Mouse (Mus musculus) c-Kit-positive CD71-positive TER-119-negative erythroid progenitor cells, embryonic 14.5 days (primary cell): ENCODE measurements at regions not wholly inside any gene's neighbourhood (a gene's known extent, or its start where the extent isn't known, plus 50 kb on each side); places are given as distances from the start of the nearest gene placed in this dataset.

Source experiments
- DNase-seq: peaks from one replicate; pipeline ENCODE4 v3.0.0-alpha.2; 2013; ENCODE audit warnings: low read depth

DNA sequence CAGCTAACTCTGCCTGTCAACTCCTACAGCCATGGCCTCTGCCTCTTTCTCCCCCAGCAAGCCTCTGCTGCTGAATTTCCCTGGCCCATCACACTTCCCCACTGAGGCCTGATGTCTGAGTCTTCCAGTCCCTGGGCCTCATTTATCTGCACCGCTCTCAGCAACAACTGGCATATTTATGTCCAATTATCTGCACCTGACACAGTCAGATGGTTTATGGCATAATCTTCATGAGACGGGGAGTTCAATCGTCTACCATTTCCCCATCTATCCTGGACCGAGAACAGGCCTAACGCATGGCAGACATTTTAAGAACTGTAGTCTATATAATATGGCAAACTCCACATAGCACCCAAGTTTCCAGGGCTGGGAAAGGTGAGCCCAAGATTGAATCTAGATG is 1512.8 kb upstream of the Gm6569 start:
- no peak for DNase-seq

GRCm38 (mm10) chr15:72322127-72322526 is 1512.2 kb upstream of the Gm6569 start:
- DNase-seq, result no peak

- DNase-seq, result no peak
Measured at GRCm38 (mm10) chr15:72323158-72323557, 1511.2 kb upstream of the Gm6569 start.

GRCm38 (mm10) chr15:72331262-72331661 is 1503.1 kb upstream of the Gm6569 start:
- DNase-seq, result no peak

- no peak for DNase-seq
Measured at GRCm38 (mm10) chr15:72334497-72334896, 1499.9 kb upstream of the Gm6569 start.

GRCm38 (mm10) chr15:72339629-72340028 is 1494.7 kb upstream of the Gm6569 start:
- no peak for DNase-seq

DNA sequence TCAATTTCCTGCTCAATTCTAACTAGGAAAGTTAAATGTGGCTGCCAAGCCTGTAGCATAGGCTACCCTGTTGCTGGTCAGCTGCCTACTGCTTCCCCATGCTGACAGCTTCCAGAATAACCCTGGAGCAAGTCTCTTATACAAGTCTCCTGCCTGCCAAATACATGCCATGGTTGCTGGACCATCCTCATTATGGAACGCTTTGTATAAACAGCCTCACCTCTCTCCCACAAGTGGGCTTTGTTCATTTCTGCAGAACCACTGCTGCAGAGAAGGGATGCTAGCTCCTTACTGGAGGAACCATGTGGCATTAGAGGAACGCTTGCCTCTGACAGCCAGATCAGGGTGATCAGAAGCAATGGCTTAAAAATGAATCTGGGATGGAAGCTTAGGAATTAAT is 1492.4 kb upstream of the Gm6569 start:
- no peak for DNase-seq

- DNase-seq, result no peak
Measured at GRCm38 (mm10) chr15:72342504-72342903, 1491.9 kb upstream of the Gm6569 start.

- no peak for DNase-seq
Measured at GRCm38 (mm10) chr15:72343794-72344193, 1490.6 kb upstream of the Gm6569 start.

DNA sequence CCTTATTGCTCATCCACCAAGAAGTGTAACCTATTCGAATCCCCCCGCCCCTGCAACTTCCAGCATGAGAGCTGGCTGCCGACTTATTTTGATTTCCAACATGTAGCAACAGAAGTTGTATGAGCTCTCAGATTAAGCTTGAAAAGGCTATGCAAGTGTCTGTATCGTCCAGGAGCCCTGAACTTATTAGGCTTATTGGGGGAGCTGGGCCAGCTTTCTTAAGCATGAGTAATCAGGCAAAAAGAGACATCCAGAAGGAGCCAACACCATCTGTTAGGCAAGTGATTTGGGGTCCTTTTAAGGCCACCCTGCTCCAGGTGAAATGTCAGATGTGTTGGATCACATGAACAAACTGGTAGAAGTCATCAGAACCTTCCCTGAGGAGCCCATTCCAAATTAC is 1481.0 kb upstream of the Gm6569 start:
- DNase-seq, result no peak

- no peak for DNase-seq
Measured at GRCm38 (mm10) chr15:72355626-72356025, 1478.7 kb upstream of the Gm6569 start.

DNA sequence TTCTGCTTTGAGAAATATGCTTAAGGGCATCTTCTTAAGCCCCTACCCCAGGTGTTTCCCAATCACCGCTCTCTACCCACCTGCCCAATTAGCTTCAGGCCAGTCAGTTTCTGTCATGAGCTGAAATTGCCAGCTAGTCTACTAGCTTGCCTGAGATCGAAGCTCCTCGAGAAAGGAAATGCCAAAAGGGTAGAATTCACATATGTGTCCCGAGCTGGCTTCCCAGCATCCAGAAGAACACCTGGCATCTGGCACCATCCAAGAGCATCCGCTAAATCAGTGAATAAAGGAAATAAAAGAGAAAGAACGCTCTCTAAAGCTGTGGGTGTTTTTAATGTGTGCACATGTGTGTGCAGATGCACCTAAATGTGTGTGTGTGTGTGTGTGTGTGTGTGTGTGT is 1474.7 kb upstream of the Gm6569 start:
- no peak for DNase-seq

- DNase-seq, result no peak
Measured at GRCm38 (mm10) chr15:72360049-72360448, 1474.3 kb upstream of the Gm6569 start.

DNA sequence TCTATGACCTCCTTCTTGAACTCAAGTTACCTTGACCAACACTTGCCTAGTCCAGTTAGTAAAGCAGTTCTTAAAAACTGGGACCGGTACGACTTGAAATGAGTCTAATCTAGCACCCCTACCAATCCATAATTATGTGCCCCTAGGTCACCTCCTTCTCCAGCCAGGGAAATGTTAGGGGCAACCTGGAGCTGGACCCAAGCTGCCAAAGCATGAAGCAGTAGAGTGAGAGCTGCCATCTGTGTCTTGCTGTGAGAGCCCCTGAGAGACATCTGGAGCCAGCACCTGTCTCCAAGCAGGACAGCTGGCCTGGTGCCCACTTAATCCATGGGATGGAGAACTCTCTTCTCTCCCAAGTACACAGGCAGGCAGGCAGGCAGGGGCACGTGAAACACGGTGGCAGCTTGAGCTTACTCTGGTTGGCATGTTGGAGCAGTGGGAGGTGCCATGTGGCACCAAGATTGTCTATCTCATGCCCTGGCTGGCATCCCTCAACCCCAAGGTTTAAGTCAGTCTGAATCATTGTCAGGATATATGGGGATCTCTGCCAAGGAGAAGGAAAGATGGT is 1473.8 kb upstream of the Gm6569 start:
- no peak for DNase-seq

DNA sequence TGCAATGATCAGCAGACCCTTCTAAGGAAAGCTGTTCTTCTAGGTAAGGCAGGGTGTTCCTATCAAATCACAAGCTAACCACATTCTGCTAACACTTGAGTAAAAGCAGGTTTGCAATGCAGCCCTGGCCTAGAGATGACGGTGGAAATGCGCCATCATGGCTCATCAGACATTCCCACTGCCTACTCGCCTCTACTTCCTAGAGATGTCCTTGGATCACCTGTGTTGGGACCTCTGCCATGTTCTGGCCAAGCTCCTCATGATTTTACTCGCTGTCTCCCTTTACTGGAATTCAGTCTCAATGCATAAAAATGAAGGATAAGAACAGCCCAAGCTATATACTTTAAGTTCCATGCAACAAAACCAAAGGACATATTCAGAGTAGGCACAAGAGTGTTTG is 1461.3 kb upstream of the Gm6569 start:
- DNase-seq, result no peak

DNA sequence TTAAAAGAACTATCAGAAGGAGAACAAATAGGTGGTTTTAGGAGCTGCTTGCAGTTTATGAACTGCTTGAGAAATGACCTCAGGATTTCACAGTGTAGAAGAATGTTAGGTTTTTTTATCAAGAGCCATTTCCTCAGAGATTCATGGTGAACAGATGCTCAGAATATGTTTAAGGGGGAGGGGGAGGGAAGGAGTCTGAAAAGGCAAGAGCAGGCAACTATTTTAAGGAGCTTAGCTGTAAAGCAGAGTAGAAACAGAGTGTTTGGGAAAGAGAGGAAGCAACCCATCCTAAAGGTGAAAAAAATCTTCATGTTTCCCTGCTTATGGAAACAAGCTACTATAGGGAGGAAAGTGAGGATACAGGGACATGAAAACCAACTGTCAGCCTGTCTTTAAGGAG is 1457.2 kb upstream of the Gm6569 start:
- no peak for DNase-seq

DNA sequence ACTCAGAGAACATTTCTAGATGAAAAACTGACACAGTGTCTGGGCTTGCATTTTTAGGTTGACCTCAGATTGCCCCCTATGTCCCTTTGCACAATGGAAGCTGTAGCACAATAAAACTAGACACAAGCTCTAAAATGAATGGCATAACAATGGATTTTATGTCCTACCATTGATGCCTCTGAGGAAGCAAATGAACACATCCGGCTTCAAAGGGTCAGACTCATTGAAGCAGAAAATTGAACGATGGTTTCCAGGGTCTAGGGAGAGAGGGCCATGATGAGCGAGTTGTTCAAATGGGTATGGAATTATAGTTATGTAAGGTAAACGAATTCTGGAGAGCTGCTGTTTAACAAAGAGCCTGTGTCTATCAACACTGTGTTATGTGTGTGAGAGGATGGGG is 1455.1 kb upstream of the Gm6569 start:
- no peak for DNase-seq

GRCm38 (mm10) chr15:72381164-72381563 is 1453.2 kb upstream of the Gm6569 start:
- no peak for DNase-seq

- DNase-seq, result no peak
Measured at GRCm38 (mm10) chr15:72381744-72382143, 1452.6 kb upstream of the Gm6569 start.

- no peak for DNase-seq
Measured at GRCm38 (mm10) chr15:72382521-72382920, 1451.8 kb upstream of the Gm6569 start.

- no peak for DNase-seq
Measured at GRCm38 (mm10) chr15:72383062-72383461, 1451.3 kb upstream of the Gm6569 start.

- DNase-seq, result no peak
Measured at GRCm38 (mm10) chr15:72383470-72383869, 1450.9 kb upstream of the Gm6569 start.

- no peak for DNase-seq
Measured at GRCm38 (mm10) chr15:72393226-72393625, 1441.1 kb upstream of the Gm6569 start.

- no peak for DNase-seq
Measured at GRCm38 (mm10) chr15:72411956-72412355, 1422.4 kb upstream of the Gm6569 start.
